Mouse (Mus musculus) ES-E14 (cell line): ENCODE measurements around the gene Top2a.

Source experiments
- ZC3H11A ChIP-seq: IDR thresholded peaks from 2 replicates; pipeline ENCODE4 v1.6.1; 2012; ENCODE audit warnings: low read depth, mild to moderate bottlenecking, inconsistent platforms, low read length, borderline replicate concordance
- ZNF384 ChIP-seq: IDR thresholded peaks from 2 replicates; pipeline ENCODE4 v1.6.1; 2012; ENCODE audit warnings: low read depth, low read length, inconsistent platforms

- TF ChIP-seq ZC3H11A (no peak), ZNF384 (no peak)
Observed at GRCm38 (mm10) chr11:98947969-98948569, 75.9 kb downstream of the Top2a start.
